Mouse (Mus musculus): Measurements from ENCODE around the gene Gm10945.

GRCm38 (mm10) chr10:6694218-6694850 lies 67.2 kb downstream of the Gm10945 start:
- TF ChIP-seq POLR2A (IDR thresholded peaks at IDR 0.05; ENCODE audit: control insufficient read depth, low read depth, low read length) (no peak), CTCF (IDR thresholded peaks at IDR 0.05; ENCODE audit: control insufficient read depth, insufficient read depth, insufficient replicate concordance, low read depth, low read length) (peak; percentile 80; the same call in 1 of the 2 replicates)

Data from testis, adult 2 months (tissue).